Mouse (Mus musculus) brain, embryonic 18.5 days (tissue): ENCODE results near the gene Chrna3.

Experiments
- DNase-seq: peaks from one replicate; pipeline ENCODE4 v3.0.0-alpha.2; 2012; ENCODE audit warnings: low read depth, low spot score

Gene Chrna3

DNA sequence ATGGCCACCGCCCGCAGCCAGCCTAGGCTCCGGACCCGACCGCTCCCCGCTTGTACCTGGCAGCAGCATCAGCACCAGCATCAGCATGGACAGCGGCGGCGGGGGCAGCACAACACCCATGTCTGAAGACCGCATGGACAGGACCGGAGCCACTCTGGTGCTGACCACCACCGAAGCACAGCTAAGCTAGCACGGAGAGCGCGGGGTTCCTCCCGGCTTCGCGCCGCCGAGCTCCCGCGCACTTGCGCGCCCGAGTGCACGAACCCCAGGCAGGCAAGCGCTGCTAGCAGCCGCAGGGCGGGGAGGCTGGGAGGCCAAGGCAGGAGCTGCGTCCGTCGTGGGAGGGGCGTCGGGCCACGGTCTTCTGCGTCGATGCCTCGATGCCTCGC lies at the start of gene Chrna3:
Gene Chrna3, minus strand, starts transcription at position 288 of the 389 bp plus-strand sequence.
- DNase-seq = no peak

DNA sequence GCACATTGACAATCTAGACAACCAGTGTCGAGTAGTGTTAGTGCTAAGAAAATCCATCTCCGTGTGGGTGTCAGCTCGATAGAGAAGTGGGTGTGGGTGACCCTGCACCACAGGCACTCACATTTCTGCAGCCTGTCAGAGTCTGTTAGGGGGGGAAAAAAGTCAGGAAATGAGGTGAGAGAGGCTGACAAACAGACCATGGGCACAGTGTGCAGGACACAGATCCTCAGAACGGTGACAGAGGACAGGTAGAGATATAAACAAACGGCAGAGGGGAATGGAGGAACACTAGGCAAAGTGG lies 41.6 kb upstream of the Chrna3 start:
- DNase-seq = no peak

DNA sequence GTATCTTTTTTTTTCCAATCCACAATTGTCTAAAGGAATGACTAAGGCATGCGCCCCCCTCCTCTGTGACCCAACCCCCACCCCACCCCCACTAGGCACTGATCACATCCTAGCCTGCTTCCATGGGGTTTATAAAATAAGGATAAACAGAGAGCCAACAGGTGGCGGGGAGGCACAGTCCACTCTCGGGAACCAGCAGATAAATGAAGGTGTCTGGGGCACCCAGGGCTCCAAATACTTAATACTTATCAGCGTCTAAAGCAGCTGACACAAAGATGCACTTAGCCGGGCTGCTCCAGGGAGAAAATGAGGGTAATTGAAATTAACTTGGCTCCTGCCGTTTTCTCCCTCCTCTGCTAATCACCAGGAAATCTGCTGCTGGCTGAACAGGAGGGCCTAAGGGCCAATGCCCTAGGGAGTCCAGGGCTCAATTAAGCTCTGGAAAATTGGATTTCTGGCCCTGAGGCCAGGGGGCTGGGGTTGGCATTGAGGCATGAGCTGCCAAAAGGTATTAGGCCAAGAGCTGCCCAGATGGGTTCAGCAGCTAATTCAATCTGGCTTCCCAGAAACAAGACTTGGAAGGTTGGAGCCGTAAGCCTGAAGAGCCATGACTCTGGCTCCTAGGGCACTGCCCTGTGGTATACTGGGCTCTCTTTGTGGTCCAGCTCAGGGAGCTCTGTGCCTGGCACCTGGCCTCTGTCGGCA lies 41.0 kb upstream of the Chrna3 start:
- DNase-seq = no peak

DNA sequence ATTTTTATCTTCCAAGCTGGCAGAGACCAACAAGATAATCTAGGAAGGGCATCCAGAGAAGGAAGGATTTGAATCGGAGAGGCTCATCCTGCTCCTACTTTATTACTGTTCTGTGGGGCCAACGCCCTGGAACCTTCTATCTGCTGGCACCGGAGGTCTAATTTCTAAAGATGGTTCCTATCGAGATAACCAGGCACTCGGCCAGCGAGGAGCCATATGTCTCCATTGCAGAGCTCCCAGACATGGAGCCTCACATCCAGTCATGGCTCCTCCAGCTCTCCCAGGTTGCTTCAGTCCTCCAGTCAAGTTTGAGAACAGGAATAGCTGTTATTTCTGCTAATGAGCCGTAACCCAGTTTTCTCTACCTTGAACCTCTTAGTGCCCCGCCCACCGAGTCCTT lies 38.9 kb upstream of the Chrna3 start:
- DNase-seq = no peak

GRCm38 (mm10) chr9:55058067-55058466 lies 31.7 kb upstream of the Chrna3 start:
- DNase-seq = no peak

DNA sequence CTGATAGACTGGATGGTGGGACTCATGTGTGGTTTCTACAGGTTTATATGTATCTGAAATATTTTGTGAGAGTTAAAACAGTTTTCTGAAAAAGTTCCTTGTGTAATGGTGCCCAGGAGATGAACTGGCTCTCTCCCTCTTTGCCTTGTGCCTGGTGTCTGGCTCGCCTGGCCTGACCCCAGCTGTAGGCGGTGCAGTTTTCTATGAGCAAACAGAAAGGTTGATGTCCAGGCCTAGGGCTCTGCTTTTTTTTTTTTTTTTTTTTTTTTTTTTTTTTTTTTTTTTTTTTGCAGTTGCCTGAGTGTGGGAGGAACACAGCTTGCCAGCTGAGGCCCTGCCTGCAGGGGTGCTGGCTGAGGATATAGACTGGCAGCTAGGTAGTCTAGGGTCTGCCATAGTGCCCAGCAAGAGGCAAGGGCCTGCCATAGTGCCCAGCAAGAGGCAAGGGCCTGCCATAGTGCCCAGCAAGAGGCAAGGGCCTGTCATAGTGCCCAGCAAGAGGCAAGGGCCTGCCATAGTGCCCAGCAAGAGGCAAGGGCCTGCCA lies 29.1 kb upstream of the Chrna3 start:
- DNase-seq = no peak

- no peak for DNase-seq
Measured at GRCm38 (mm10) chr9:55048211-55048880, 22.0 kb upstream of the Chrna3 start, which contains the start of gene Chrnb4. Gene Chrnb4 (minus strand): TSS chr9:55048779.

DNA sequence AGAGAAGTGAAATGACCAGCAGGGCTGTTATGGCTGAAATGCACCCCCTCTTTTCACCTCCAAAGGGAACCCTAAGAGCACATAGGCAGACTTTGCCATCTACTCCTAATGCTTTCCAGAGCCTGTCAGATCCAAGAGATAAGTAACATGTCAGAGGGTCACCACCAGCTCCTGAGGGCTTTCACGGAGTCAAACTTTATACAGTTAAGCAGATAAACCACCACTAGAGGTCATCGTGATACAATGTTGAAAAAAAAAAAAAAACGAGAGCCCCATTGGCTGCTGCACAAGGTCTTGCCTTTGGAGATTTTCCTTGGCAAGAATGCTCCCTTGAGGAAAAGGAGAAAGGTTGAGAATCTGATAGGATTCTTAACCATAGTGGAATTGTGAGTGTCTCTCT lies 20.4 kb upstream of the Chrna3 start:
- no peak for DNase-seq

- DNase-seq = no peak
Measured at GRCm38 (mm10) chr9:55045001-55045400, 18.6 kb upstream of the Chrna3 start.

GRCm38 (mm10) chr9:55043688-55044087 lies 17.3 kb upstream of the Chrna3 start:
- no peak for DNase-seq

DNA sequence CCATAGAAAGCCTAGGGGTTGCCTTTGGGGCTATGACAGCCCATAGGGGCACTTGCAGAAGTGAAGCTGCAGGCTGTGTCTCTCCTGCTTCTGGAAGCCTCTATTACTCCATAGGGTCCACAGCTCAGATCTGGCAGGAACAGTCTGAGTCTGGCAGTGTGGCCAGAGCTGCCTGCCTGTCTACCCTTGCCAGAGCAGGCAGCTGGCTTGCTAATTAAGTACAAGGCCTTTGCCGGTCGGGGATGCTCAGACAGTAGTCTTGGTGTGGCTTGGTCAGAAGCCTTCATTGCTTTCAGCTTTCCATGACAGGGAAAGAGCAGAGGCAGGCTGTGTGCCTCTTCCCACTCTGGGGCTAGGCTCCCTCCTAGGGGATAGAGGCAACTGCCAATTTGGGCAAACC lies 15.0 kb upstream of the Chrna3 start:
- no peak for DNase-seq

GRCm38 (mm10) chr9:55039983-55040382 lies 13.6 kb upstream of the Chrna3 start:
- no peak for DNase-seq

- DNase-seq = no peak
Measured at GRCm38 (mm10) chr9:55038948-55039347, 12.6 kb upstream of the Chrna3 start.

DNA sequence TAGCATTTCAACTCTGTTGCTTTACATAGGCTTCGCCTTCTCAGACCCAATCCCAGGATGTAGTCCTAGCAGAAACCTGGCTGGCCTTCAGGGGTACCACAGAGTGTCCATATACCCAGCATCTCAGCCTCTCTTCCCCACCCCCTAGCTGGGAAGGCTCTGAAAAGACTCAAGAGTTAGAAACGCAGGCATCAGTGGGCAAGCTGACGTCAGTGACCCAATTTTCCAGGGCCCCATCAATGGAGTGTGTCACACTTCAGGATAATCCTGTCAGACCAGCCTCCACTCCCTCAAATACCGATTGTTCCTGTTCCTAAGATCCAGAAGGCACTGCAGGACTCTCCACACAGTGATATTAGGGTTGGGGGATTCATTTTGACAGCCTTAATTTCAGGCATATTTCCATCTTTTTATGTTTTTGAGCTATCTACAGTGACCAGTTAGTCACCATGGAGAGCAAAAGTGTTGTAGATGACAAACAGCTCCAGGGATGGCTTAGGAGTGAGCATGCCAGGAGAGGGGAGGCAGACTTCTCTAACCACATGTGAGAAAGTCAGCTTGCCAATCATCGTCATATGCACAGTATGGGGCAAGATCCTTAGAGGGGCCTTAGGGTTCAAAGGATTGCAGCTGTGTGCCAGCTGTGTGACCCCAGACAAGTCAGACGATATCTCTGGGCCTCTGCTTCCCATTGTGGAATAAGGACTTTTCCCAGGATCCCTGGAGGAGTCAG lies 5.2 kb upstream of the Chrna3 start:
- no peak for DNase-seq

- DNase-seq = no peak
Measured at GRCm38 (mm10) chr9:55025534-55026274, 658 bp downstream of the Chrna3 start.

- DNase-seq = no peak
Measured at GRCm38 (mm10) chr9:55023902-55024583, 2.3 kb downstream of the Chrna3 start.

- no peak for DNase-seq
Measured at GRCm38 (mm10) chr9:55023326-55023725, 3.0 kb downstream of the Chrna3 start.

DNA sequence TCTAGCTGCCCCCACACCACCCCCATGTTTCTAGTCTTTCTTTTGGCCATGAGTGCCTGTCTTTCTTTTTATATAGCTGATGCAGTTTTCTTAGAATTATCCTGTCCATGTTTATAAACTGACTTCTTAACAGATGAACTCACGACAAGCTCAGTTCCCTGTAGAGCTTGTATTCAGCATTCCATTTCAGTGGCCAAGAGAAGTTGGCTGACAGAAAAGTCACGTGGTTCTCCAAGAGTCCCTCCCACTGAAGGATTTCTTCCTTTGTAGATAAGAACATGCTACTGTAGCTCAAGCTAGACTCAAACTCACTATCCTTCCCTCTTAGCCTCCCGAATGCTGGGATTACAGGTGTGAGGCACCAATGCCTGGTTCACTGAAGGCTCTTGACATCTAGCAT lies 9.4 kb downstream of the Chrna3 start:
- no peak for DNase-seq

GRCm38 (mm10) chr9:55010588-55011350 lies 15.6 kb downstream of the Chrna3 start:
- DNase-seq = no peak

DNA sequence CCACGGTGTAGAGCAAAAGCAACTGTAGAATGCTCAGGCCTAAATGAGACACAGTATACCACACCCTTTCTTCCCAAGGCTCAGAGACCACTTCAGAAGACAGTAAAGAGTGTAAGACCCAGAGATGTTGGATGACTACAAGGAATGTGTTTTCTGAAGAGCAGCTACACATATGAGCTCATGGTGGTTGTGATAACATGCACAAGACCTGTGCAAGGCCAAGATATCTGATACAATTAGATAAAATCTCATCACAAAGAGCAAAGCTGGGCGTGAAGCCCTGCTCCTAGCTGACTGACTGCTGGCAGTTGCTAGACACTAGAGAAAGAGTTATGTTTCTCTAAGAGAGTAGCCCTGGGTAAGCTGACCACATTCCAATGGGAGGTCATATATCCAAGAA lies 16.7 kb downstream of the Chrna3 start:
- DNase-seq = no peak

GRCm38 (mm10) chr9:55003609-55004008 lies 22.8 kb downstream of the Chrna3 start:
- no peak for DNase-seq
